Mouse (Mus musculus): ENCODE results near the gene Flt3l. TPM values are rescaled to one million over a fixed set of nuclear protein-coding genes. Genes with fewer than 3 reads are reported as not detected.

The Flt3l gene
- polyA plus RNA-seq, 1 experiment from 2014 or later = 2.2 TPM

DNA sequence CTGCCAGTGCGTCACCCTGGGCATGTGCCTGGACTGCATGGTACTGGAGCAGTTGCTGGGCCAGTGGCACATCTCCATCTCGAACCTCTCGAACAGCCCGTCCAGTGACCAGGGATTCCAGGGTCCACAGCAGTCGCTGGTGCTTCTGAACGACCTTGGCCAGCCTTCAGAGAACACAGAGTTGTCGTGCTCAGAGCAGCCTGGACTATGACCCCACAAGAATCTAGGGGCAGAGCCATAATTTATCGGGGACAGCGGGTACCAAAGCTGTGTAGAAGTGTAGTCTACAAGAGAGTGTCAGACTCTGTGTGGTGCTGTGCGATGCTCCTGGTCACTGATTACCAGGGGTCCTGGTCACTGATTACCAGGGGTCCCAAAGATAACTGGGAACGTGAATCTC is 11.7 kb upstream of the Flt3l start:
- ATAC-seq (ENCODE audit: low FRiP score, low TSS enrichment) (no peak), DNase-seq (ENCODE audit: low spot score) (no peak)
- H3K9me3 ChIP-seq (ENCODE audit: control insufficient read depth, low read length) = no peaks in the 10 kb centered on the region
- no peaks in the 10 kb centered on the region for H3K27me3 ChIP-seq (ENCODE audit: control insufficient read depth, insufficient read depth, low read length)
- no peak overlapping the region for H3K4me3 ChIP-seq (ENCODE audit: low read depth, low read length)
- no peak overlapping the region for H3K4me2 ChIP-seq (replicated peaks; ENCODE audit: low read depth)
- no peak for TF ChIP-seq CTCF (IDR thresholded peaks at IDR 0.05; ENCODE audit: low read depth)
- TF ChIP-seq EP300 (optimal IDR thresholded peaks at IDR 0.05) = no peak
- 87% methylated on average over 11 of the region's 11 CpGs for WGBS
- no peak overlapping the region for H3K9ac ChIP-seq (ENCODE audit: low read length)
- peaks cover 6% of the 10 kb centered on the region for H3K36me3 ChIP-seq (ENCODE audit: control insufficient read depth, insufficient read depth, low read length)
- no peak overlapping the region for H3K27ac ChIP-seq (replicated peaks)
- peaks cover 8% of the 10 kb centered on the region; the same call in 1 of the 2 replicates for H3K4me1 ChIP-seq (replicated peaks; ENCODE audit: control insufficient read depth, insufficient read depth)

DNA sequence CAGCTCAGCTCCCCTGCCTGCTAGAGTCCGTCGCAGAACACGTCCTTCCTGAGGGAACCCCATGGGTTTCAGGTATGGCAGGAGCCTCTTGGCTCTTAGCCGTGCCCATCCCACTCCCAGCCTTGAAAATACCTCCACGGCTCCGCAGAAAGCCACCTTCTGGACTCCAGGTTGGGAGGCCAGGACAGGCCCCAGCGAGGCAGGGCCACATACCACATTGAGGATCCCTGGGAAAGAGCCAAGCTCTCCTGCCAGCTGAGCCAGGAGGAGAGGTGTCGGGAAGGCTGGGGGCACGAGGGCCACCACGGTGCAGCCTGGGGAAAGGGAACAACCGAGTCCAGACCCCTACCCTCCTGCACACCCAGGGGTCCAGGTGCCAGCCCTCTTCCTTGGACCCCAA is 11.0 kb upstream of the Flt3l start:
- Histone ChIP-seq H3K27me3 (ENCODE audit: control insufficient read depth, insufficient read depth, low read length) (no peaks in the 10 kb centered on the region), H3K36me3 (ENCODE audit: control insufficient read depth, insufficient read depth, low read length) (peaks cover 6% of the 10 kb centered on the region), H3K9me3 (ENCODE audit: control insufficient read depth, low read length) (no peaks in the 10 kb centered on the region), H3K27ac (replicated peaks) (no peak overlapping the region), H3K9ac (ENCODE audit: low read length) (no peak overlapping the region), H3K4me1 (replicated peaks; ENCODE audit: control insufficient read depth, insufficient read depth) (peaks cover 8% of the 10 kb centered on the region; the same call in 1 of the 2 replicates), H3K4me3 (ENCODE audit: low read depth, low read length) (no peak overlapping the region), H3K4me2 (replicated peaks; ENCODE audit: low read depth) (no peak overlapping the region)
- no peak for DNase-seq (ENCODE audit: low spot score)
- ATAC-seq (ENCODE audit: low FRiP score, low TSS enrichment) = no peak
- TF ChIP-seq EP300 (optimal IDR thresholded peaks at IDR 0.05) (no peak), CTCF (IDR thresholded peaks at IDR 0.05; ENCODE audit: low read depth) (no peak)
- WGBS = 92% methylated on average over 11 of the region's 11 CpGs

DNA sequence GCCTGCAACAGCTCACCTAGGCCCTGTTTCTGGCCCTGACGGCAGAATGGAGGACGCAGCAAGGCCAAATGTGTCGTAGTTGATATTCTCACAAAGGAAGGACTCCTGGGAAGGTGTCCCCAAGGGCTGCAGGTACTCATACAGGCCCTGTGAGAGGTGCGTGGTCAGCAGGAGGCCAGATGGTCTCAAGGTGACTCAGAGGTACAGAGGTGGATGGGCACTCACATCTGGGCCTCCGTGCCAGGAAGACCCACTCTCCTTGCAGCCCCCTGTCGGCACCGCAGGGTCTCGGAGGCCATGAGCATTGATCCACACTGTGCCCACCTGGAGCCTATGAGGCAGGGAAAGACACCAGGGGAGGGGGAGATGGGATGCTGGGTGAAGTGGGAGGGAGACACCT is 9.2 kb upstream of the Flt3l start:
- H3K4me2 ChIP-seq (replicated peaks; ENCODE audit: low read depth) = no peak overlapping the region
- H3K4me1 ChIP-seq (replicated peaks; ENCODE audit: control insufficient read depth, insufficient read depth) = 0 out of 2 replicates have a peak, but pooled peaks cover 2% of the 10 kb centered on the region
- DNase-seq (ENCODE audit: low spot score) = no peak
- H3K9me3 ChIP-seq (ENCODE audit: control insufficient read depth, low read length) = no peaks in the 10 kb centered on the region
- no peak overlapping the region for H3K9ac ChIP-seq (ENCODE audit: low read length)
- H3K27ac ChIP-seq (replicated peaks) = no peak overlapping the region
- H3K4me3 ChIP-seq (ENCODE audit: low read depth, low read length) = no peak overlapping the region
- TF ChIP-seq CTCF (IDR thresholded peaks at IDR 0.05; ENCODE audit: low read depth) = no peak
- TF ChIP-seq EP300 (optimal IDR thresholded peaks at IDR 0.05) = no peak
- H3K27me3 ChIP-seq (ENCODE audit: control insufficient read depth, insufficient read depth, low read length) = no peaks in the 10 kb centered on the region
- WGBS = 94% methylated on average over 8 of the region's 8 CpGs
- peaks cover 6% of the 10 kb centered on the region for H3K36me3 ChIP-seq (ENCODE audit: control insufficient read depth, insufficient read depth, low read length)
- no peak for ATAC-seq (ENCODE audit: low FRiP score, low TSS enrichment)

DNA sequence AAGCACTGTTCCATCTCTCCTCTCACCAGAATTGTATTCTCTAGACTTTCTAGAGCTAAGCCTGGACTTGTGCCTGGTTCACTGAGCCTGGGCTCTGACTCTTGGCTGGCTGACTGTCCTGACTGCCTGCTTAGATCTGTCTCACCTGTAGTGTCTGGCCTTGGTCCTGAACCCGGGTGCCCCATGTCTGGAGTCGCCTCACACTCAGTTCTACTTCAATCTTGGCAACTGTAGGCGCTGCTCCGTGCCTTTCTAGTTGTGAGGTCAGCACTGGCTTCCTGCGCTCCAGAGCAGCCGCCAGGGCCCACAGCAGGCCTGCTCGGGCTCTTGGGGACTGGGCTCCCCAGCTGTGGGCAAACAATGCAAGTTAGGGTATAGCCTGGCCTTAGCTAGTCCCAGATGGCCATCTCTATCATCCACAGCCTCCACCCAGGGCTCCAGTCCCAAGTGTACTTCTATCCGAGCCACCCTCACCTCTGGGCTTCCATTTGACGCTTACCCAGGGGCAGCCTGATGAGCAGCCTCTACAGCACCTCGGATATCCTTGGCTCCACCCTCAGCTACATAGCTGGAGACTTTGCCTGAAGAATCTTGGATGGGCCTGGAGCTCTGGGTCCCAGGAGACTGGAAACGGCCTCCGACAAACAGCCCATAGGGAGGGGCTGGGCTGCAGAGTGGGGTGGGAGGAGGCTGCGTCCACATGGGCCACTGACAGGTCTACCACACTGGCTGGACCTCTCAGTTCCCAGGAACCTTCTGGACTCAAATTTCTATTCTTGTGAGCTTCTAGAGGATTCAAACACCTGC is 8.3 kb upstream of the Flt3l start:
- Histone ChIP-seq H3K9ac (ENCODE audit: low read length) (no peak overlapping the region), H3K27me3 (ENCODE audit: control insufficient read depth, insufficient read depth, low read length) (no peaks in the 10 kb centered on the region), H3K9me3 (ENCODE audit: control insufficient read depth, low read length) (no peaks in the 10 kb centered on the region), H3K4me2 (replicated peaks; ENCODE audit: low read depth) (no peak overlapping the region), H3K27ac (replicated peaks) (0 out of 2 replicates have a peak overlapping the region, but pooled peaks have one; percentile 8), H3K36me3 (ENCODE audit: control insufficient read depth, insufficient read depth, low read length) (peaks cover 6% of the 10 kb centered on the region), H3K4me3 (ENCODE audit: low read depth, low read length) (no peak overlapping the region), H3K4me1 (replicated peaks; ENCODE audit: control insufficient read depth, insufficient read depth) (0 out of 2 replicates have a peak, but pooled peaks cover 2% of the 10 kb centered on the region)
- ATAC-seq (ENCODE audit: low FRiP score, low TSS enrichment) = no peak; the same call in 1 of the 2 replicates
- TF ChIP-seq CTCF (IDR thresholded peaks at IDR 0.05; ENCODE audit: low read depth) = no peak
- TF ChIP-seq EP300 (optimal IDR thresholded peaks at IDR 0.05) = no peak
- no peak for DNase-seq (ENCODE audit: low spot score)
- 75% methylated on average over 13 of the region's 13 CpGs for whole genome bisulfite sequencing

GRCm38 (mm10) chr7:45141914-45142313 is 5.7 kb upstream of the Flt3l start:
- Histone ChIP-seq H3K4me2 (replicated peaks; ENCODE audit: low read depth) (no peak overlapping the region), H3K9me3 (ENCODE audit: control insufficient read depth, low read length) (no peaks in the 10 kb centered on the region), H3K4me1 (replicated peaks; ENCODE audit: control insufficient read depth, insufficient read depth) (no peaks in the 10 kb centered on the region), H3K4me3 (ENCODE audit: low read depth, low read length) (no peak overlapping the region), H3K27ac (replicated peaks) (no peak overlapping the region), H3K27me3 (ENCODE audit: control insufficient read depth, insufficient read depth, low read length) (no peaks in the 10 kb centered on the region), H3K36me3 (ENCODE audit: control insufficient read depth, insufficient read depth, low read length) (peaks cover 6% of the 10 kb centered on the region), H3K9ac (ENCODE audit: low read length) (no peak overlapping the region)
- DNase-seq (ENCODE audit: low spot score) (no peak), ATAC-seq (ENCODE audit: low FRiP score, low TSS enrichment) (no peak)
- TF ChIP-seq CTCF (IDR thresholded peaks at IDR 0.05; ENCODE audit: low read depth) (no peak), EP300 (optimal IDR thresholded peaks at IDR 0.05) (no peak)
- WGBS = 92% methylated on average over 5 of the region's 5 CpGs

GRCm38 (mm10) chr7:45141319-45141718 is 5.1 kb upstream of the Flt3l start:
- Histone ChIP-seq H3K4me1 (replicated peaks; ENCODE audit: control insufficient read depth, insufficient read depth) (no peaks in the 10 kb centered on the region), H3K27ac (replicated peaks) (no peak overlapping the region), H3K4me3 (ENCODE audit: low read depth, low read length) (no peak overlapping the region), H3K9me3 (ENCODE audit: control insufficient read depth, low read length) (no peaks in the 10 kb centered on the region), H3K27me3 (ENCODE audit: control insufficient read depth, insufficient read depth, low read length) (no peaks in the 10 kb centered on the region), H3K4me2 (replicated peaks; ENCODE audit: low read depth) (no peak overlapping the region), H3K36me3 (ENCODE audit: control insufficient read depth, insufficient read depth, low read length) (peaks cover 4% of the 10 kb centered on the region), H3K9ac (ENCODE audit: low read length) (no peak overlapping the region)
- TF ChIP-seq EP300 (optimal IDR thresholded peaks at IDR 0.05) (no peak), CTCF (IDR thresholded peaks at IDR 0.05; ENCODE audit: low read depth) (no peak)
- no peak for DNase-seq (ENCODE audit: low spot score)
- 89% methylated on average over 3 of the region's 3 CpGs for WGBS
- ATAC-seq (ENCODE audit: low FRiP score, low TSS enrichment) = no peak

Data from stomach, postnatal 0 days (tissue).